Mouse (Mus musculus) liver, postnatal 0 days (tissue): ENCODE data around the gene Exog. TPM values are rescaled to one million over a fixed set of nuclear protein-coding genes. Genes with fewer than 3 reads are reported as not detected.

Source experiments
- ATAC-seq: fragments of 200-750 bp; cut with Nextera tagmentation; 2 replicates; pipeline ENCODE4 v1.8.0; 2017; ENCODE audit warnings: mild to moderate bottlenecking, moderate library complexity
- DNase-seq: peaks from one replicate; pipeline ENCODE4 v3.0.0-alpha.2; 2016
- H3K27ac ChIP-seq: fragments of 300-500 bp; sonication (generic); 2 replicates; pipeline ENCODE4 v1.5.1; 2014; ENCODE audit warnings: antibody characterized with exemption, moderate library complexity, mild to moderate bottlenecking, low read depth
- H3K27me3 ChIP-seq: fragments of 300-500 bp; sonication (generic); 2 replicates; pipeline ENCODE4 v1.6.1; 2014; ENCODE audit warnings: low read length, control low read depth, mixed read lengths; ENCODE audit not compliant: insufficient read depth
- H3K36me3 ChIP-seq: fragments of 300-500 bp; sonication (generic); replicated peaks from 2 replicates; pipeline ENCODE4 v1.6.1; 2014; ENCODE audit warnings: mild to moderate bottlenecking, control low read depth, low read length, moderate library complexity, mixed read lengths; ENCODE audit not compliant: insufficient read depth
- H3K4me1 ChIP-seq: fragments of 300-500 bp; sonication (generic); 2 replicates; pipeline ENCODE4 v1.6.1; 2014; ENCODE audit warnings: antibody characterized with exemption, mild to moderate bottlenecking, control low read depth; ENCODE audit not compliant: insufficient read depth
- H3K4me2 ChIP-seq: fragments of 300-500 bp; sonication (generic); 2 replicates; pipeline ENCODE4 v1.6.1; 2014; ENCODE audit warnings: low read depth, mild to moderate bottlenecking, low read length, moderate library complexity, mixed read lengths
- H3K4me3 ChIP-seq: fragments of 300-500 bp; sonication (generic); 2 replicates; pipeline ENCODE4 v1.5.1; 2014; ENCODE audit warnings: low read depth, low read length
- H3K9ac ChIP-seq: fragments of 300-500 bp; sonication (generic); replicated peaks from 2 replicates; pipeline ENCODE4 v1.6.1; 2014; ENCODE audit warnings: mild to moderate bottlenecking, moderate library complexity
- H3K9me3 ChIP-seq: fragments of 300-500 bp; sonication (generic); 2 replicates; pipeline ENCODE4 v1.6.1; 2016; ENCODE audit warnings: mild to moderate bottlenecking, control low read depth, low read length, mixed read lengths
- CTCF ChIP-seq: sonication (generic); IDR thresholded peaks from 2 replicates; pipeline ENCODE4 v1.5.1; 2016; ENCODE audit warnings: antibody characterized with exemption, low read depth
- EP300 ChIP-seq: IDR thresholded peaks from 2 replicates; pipeline ENCODE4 v1.6.1; 2016; ENCODE audit warnings: antibody characterized with exemption, low read depth, mild to moderate bottlenecking
- WGBS: fragments of 180-500 bp; shearing (Covaris S2); extraction: QIAGEN DNeasy Blood & Tissue Kit; methylation state at CpG from one replicate; pipeline ENCODE4 v1.1.7; 2014; ENCODE audit not compliant: insufficient replicate concordance; 5-methylcytosine and 5-hydroxymethylcytosine counted together
- polyA plus RNA-seq: library from polyadenylated mRNA; unstranded; fragments of >200 nt; fragmentation: Nextera tagmentation; extraction: Ambion mirVana; gene quantifications from 2 replicates; pipeline ENCODE4 v1.2.1, GENCODE M21; 2015

Gene Exog
- polyA plus RNA-seq, 1 experiment from 2014 or later: 3.8 TPM

- Histone ChIP-seq H3K4me2 (no peak overlapping the region), H3K4me3 (no peak overlapping the region), H3K9ac (no peak overlapping the region), H3K9me3 (no peaks in the 10 kb centered on the region), H3K36me3 (no peaks in the 10 kb centered on the region), H3K4me1 (peaks cover 23% of the 10 kb centered on the region), H3K27ac (0 out of 2 replicates have a peak overlapping the region, but pooled peaks have one; percentile 16), H3K27me3 (no peaks in the 10 kb centered on the region)
- no peak for ATAC-seq
- no peak for DNase-seq
- 85% methylated on average over 13 of the region's 13 CpGs for WGBS
- no peak for TF ChIP-seq CTCF
- no peak for TF ChIP-seq EP300
Measured at GRCm38 (mm10) chr9:119425976-119426415, 18.7 kb upstream of the Exog start.

GRCm38 (mm10) chr9:119426483-119426882 lies 18.3 kb upstream of the Exog start:
- H3K36me3 ChIP-seq: 0 out of 2 replicates have a peak, but pooled peaks cover 3% of the 10 kb centered on the region
- no peak overlapping the region for H3K27ac ChIP-seq
- ATAC-seq (no peak), DNase-seq (no peak)
- WGBS: 65% methylated on average over 7 of the region's 7 CpGs
- H3K4me1 ChIP-seq: peaks cover 23% of the 10 kb centered on the region
- no peak overlapping the region for H3K9ac ChIP-seq
- no peak overlapping the region for H3K4me2 ChIP-seq
- H3K9me3 ChIP-seq: no peaks in the 10 kb centered on the region
- H3K27me3 ChIP-seq: no peaks in the 10 kb centered on the region
- no peak for TF ChIP-seq EP300
- no peak for TF ChIP-seq CTCF
- no peak overlapping the region for H3K4me3 ChIP-seq

GRCm38 (mm10) chr9:119430311-119430710 lies 14.4 kb upstream of the Exog start:
- peak; percentile 75 for ATAC-seq
- TF ChIP-seq CTCF: peak; percentile 92
- no peak for TF ChIP-seq EP300
- Histone ChIP-seq H3K4me2 (no peak overlapping the region), H3K9ac (no peak overlapping the region), H3K27ac (no peak overlapping the region), H3K9me3 (no peaks in the 10 kb centered on the region), H3K4me3 (no peak overlapping the region), H3K27me3 (no peaks in the 10 kb centered on the region), H3K36me3 (0 out of 2 replicates have a peak, but pooled peaks cover 12% of the 10 kb centered on the region), H3K4me1 (peaks cover 14% of the 10 kb centered on the region)
- 46% methylated on average over 7 of the region's 7 CpGs for WGBS
- peak; percentile 79 for DNase-seq

DNA sequence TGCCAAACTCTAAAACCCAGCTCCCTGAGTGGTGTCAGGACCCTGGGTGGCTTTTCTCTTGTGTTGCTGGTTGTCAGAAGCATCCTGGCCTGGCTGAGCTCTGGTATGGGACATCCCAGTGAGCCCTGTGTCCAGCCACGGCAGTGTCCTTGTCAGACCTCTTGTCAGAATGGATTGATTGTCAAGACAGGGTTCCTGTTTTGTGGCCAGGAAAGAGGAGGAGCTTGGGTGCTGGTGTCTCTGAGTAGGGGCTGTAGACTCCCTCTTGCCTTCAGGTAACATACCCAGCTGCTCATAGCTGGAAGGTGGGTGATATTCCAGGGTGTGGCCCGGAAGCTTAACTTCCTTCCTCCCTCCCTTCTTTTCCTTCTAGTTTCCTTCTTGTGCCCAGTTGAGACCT lies 8.9 kb upstream of the Exog start:
- H3K9ac ChIP-seq: no peak overlapping the region
- TF ChIP-seq EP300: no peak
- TF ChIP-seq CTCF: no peak
- no peaks in the 10 kb centered on the region for H3K27me3 ChIP-seq
- no peaks in the 10 kb centered on the region for H3K9me3 ChIP-seq
- H3K27ac ChIP-seq: no peak overlapping the region
- H3K4me1 ChIP-seq: no peaks in the 10 kb centered on the region; the same call in 1 of the 2 replicates
- DNase-seq: no peak
- no peak for ATAC-seq
- no peak overlapping the region for H3K4me2 ChIP-seq
- H3K36me3 ChIP-seq: 0 out of 2 replicates have a peak, but pooled peaks cover 12% of the 10 kb centered on the region
- H3K4me3 ChIP-seq: no peak overlapping the region
- 46% methylated on average over 2 of the region's 2 CpGs for WGBS

DNA sequence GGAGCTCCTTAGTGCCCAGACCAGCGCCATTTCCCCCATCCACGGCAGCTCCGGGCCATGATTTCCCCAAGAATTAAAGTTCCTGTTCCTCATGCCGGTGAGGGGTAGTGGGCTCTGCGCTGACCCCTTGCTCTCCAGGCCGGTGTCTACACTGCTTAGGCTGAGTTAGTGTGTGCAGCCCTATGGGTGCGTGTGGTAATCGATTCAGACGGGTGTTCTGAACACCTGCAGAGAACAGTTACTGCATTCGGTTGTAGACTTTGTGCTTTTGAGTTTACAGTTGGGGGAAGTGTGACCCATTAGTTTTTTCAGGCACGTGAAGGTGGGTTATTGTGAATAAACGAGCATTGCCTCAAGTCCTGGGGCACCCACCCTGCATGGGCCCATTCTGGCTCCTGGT lies 6.7 kb upstream of the Exog start:
- Histone ChIP-seq H3K27me3 (no peaks in the 10 kb centered on the region), H3K4me2 (no peak overlapping the region), H3K9me3 (no peaks in the 10 kb centered on the region), H3K9ac (no peak overlapping the region), H3K36me3 (0 out of 2 replicates have a peak, but pooled peaks cover 4% of the 10 kb centered on the region), H3K4me3 (no peak overlapping the region), H3K27ac (no peak overlapping the region), H3K4me1 (no peaks in the 10 kb centered on the region; the same call in 1 of the 2 replicates)
- ATAC-seq (peak; percentile 68), DNase-seq (no peak)
- 76% methylated on average over 12 of the region's 12 CpGs for WGBS
- TF ChIP-seq CTCF: no peak

DNA sequence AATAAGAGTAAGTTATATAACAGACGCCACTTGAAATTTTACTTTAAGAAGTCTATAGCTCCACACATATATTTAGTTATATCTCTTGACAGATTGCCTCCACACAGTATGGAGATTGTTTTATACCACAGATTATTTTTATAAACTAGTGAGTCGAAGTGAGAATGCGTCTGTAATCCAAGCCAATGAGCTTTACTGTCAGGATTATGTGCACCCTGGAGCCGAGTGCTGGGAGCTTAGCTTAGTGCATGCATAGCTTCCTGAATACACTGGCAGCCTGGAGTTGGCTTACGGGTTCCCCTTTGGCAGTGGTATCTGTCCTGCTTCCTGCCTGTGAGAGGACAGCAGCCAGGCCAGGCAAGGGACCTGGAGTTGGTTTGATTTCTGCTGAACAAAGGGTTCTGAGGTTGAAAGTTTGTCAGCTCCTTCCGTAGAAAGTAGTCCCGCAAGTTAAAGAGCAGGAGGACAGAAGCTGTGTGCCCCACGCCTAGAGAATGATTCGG lies 6.2 kb upstream of the Exog start:
- Histone ChIP-seq H3K27ac (no peak overlapping the region), H3K4me1 (no peaks in the 10 kb centered on the region; the same call in 1 of the 2 replicates), H3K27me3 (no peaks in the 10 kb centered on the region), H3K4me2 (no peak overlapping the region), H3K36me3 (0 out of 2 replicates have a peak, but pooled peaks cover 2% of the 10 kb centered on the region), H3K9ac (no peak overlapping the region), H3K9me3 (no peaks in the 10 kb centered on the region), H3K4me3 (no peak overlapping the region)
- no peak for TF ChIP-seq CTCF
- TF ChIP-seq EP300: no peak
- ATAC-seq: no peak
- WGBS: 71% methylated on average over 9 of the region's 9 CpGs
- no peak for DNase-seq

DNA sequence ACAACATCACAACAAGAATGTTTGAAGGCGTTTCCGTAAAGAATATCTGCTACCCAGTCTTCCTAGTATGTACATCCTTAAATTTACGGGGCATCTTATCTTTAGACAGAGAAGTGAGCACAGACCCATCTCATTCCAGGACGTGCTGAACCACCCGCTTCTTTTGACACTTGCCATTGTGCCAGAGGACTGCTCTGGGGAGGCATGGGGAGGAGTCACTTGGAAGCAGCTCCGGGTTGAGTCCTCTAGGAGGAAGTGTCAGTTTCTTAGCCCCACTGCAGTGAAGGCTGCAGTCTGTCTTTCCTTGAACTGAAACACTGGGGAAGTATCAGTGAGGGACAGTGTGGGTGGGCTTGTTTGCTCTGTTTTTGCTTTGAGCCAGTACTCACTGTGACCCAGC lies 994 bp downstream of the Exog start:
- ATAC-seq (no peak), DNase-seq (no peak)
- no peaks in the 10 kb centered on the region for H3K9me3 ChIP-seq
- H3K4me1 ChIP-seq: peaks cover 13% of the 10 kb centered on the region
- peak overlapping the region; percentile 84 for H3K9ac ChIP-seq
- peak overlapping the region; percentile 73; the same call in 1 of the 2 replicates for H3K27ac ChIP-seq
- H3K36me3 ChIP-seq: peaks cover 24% of the 10 kb centered on the region
- H3K27me3 ChIP-seq: no peaks in the 10 kb centered on the region
- TF ChIP-seq CTCF (no peak), EP300 (no peak)
- H3K4me3 ChIP-seq: peak overlapping the region; percentile 81
- H3K4me2 ChIP-seq: peak overlapping the region; percentile 96
- WGBS: 13% methylated on average over 6 of the region's 6 CpGs
